Mouse (Mus musculus) liver, embryonic 11.5 days (tissue): ENCODE data around the gene Vmn1r64. TPM values are rescaled to one million over a fixed set of nuclear protein-coding genes. Genes with fewer than 3 reads are reported as not detected.
"Not testable (repeated sequence)": the region's sequence is repeated elsewhere in the genome, so short reads cannot be mapped to it uniquely, and the experiment has no call there.

Source experiments
- ATAC-seq: fragments of 200-750 bp; cut with Nextera tagmentation; replicated peaks from 2 replicates; pipeline ENCODE4 v1.8.0; 2017; ENCODE audit warnings: moderate number of reproducible peaks, mild to moderate bottlenecking, moderate TSS enrichment, moderate library complexity; ENCODE audit not compliant: low FRiP score
- DNase-seq: peaks from one replicate; pipeline ENCODE4 v3.0.0-alpha.2; 2017; ENCODE audit warnings: low spot score
- H3K27ac ChIP-seq: fragments of 300-500 bp; sonication (generic); 2 replicates; pipeline ENCODE4 v1.5.1; 2014; ENCODE audit warnings: mild to moderate bottlenecking, low read depth, low read length, control low read depth
- H3K27me3 ChIP-seq: fragments of 300-500 bp; sonication (generic); replicated peaks from 2 replicates; pipeline ENCODE4 v1.6.1; 2014; ENCODE audit warnings: low read length, mixed read lengths; ENCODE audit not compliant: control insufficient read depth, insufficient read depth
- H3K36me3 ChIP-seq: fragments of 300-500 bp; sonication (generic); 2 replicates; pipeline ENCODE4 v1.6.1; 2014; ENCODE audit warnings: mild to moderate bottlenecking, low read length, moderate library complexity, mixed read lengths; ENCODE audit not compliant: control insufficient read depth, insufficient read depth
- H3K4me1 ChIP-seq: fragments of 300-500 bp; sonication (generic); replicated peaks from 2 replicates; pipeline ENCODE4 v1.6.1; 2014; ENCODE audit warnings: low read length, mixed read lengths; ENCODE audit not compliant: control insufficient read depth, insufficient read depth
- H3K4me2 ChIP-seq: fragments of 300-500 bp; sonication (generic); 2 replicates; pipeline ENCODE4 v1.6.1; 2014; ENCODE audit warnings: mild to moderate bottlenecking, control low read depth, moderate library complexity
- H3K4me3 ChIP-seq: fragments of 300-500 bp; sonication (generic); 2 replicates; pipeline ENCODE4 v1.5.1; 2014; ENCODE audit warnings: low read depth, low read length, control low read depth
- H3K9ac ChIP-seq: fragments of 300-500 bp; sonication (generic); 2 replicates; pipeline ENCODE4 v1.6.1; 2014; ENCODE audit warnings: low read depth, low read length, control low read depth
- H3K9me3 ChIP-seq: fragments of 300-500 bp; sonication (generic); 2 replicates; pipeline ENCODE4 v1.6.1; 2016; ENCODE audit warnings: low read length, inconsistent platforms, mixed read lengths; ENCODE audit not compliant: control insufficient read depth
- WGBS: fragments of 180-500 bp; shearing (Covaris S2); extraction: QIAGEN DNeasy Blood & Tissue Kit; methylation state at CpG from one replicate; pipeline ENCODE4 v1.1.7; 2014; 5-methylcytosine and 5-hydroxymethylcytosine counted together
- polyA plus RNA-seq: library from polyadenylated mRNA; unstranded; fragments of >200 nt; fragmentation: Nextera tagmentation; extraction: Ambion mirVana; gene quantifications from 2 replicates; pipeline ENCODE4 v1.2.1, GENCODE M21; 2014

The Vmn1r64 gene
- polyA plus RNA-seq: not detected in 2 replicates

- peaks cover 3% of the 10 kb centered on the region for H3K9me3 ChIP-seq
- DNase-seq: no peak
- H3K27ac ChIP-seq: no peak within 1 kb of the TSS
- H3K4me1 ChIP-seq: no peaks in the 10 kb centered on the region
- ATAC-seq: no peak
- no peaks in the 10 kb centered on the region for H3K36me3 ChIP-seq
- no peaks in the 10 kb centered on the region for H3K27me3 ChIP-seq
- no peak within 1 kb of the TSS for H3K4me3 ChIP-seq
- H3K9ac ChIP-seq: no peak within 1 kb of the TSS
- no peak within 1 kb of the TSS for H3K4me2 ChIP-seq
Observed at GRCm38 (mm10) chr7:5884442-5884841, at the start of gene Vmn1r64. Vmn1r64 (minus strand) TSS chr7:5884542.

- WGBS: 78% methylated on average over 4 of the region's 4 CpGs
- Histone ChIP-seq H3K27ac (no peak overlapping the region), H3K27me3 (no peaks in the 10 kb centered on the region), H3K4me3 (no peak overlapping the region), H3K4me1 (no peaks in the 10 kb centered on the region), H3K9me3 (peaks cover 5% of the 10 kb centered on the region), H3K4me2 (no peak overlapping the region), H3K36me3 (no peaks in the 10 kb centered on the region), H3K9ac (no peak overlapping the region)
- DNase-seq: no peak
- ATAC-seq: no peak
Observed at GRCm38 (mm10) chr7:5899238-5899637, 14.9 kb upstream of the Vmn1r64 start.

- not testable (repeated sequence) for ATAC-seq, H3K36me3 ChIP-seq, H3K9ac ChIP-seq, H3K4me2 ChIP-seq, H3K4me3 ChIP-seq, H3K4me1 ChIP-seq, H3K27me3 ChIP-seq, H3K27ac ChIP-seq, DNase-seq, H3K9me3 ChIP-seq
- 61% methylated on average over 2 of the region's 2 CpGs for WGBS
Observed at GRCm38 (mm10) chr7:5897245-5897644, 12.9 kb upstream of the Vmn1r64 start.

Other genes starting within 250 kb of the Vmn1r64 start
- not detected in 2 replicates for gene Vmn1r62, start 210.9 kb downstream of the Vmn1r64 start, polyA plus RNA-seq
- not detected in 2 replicates for gene Vmn1r63, start 79.1 kb downstream of the Vmn1r64 start, polyA plus RNA-seq
- not detected in 2 replicates for gene Vmn1r65, start 126.5 kb upstream of the Vmn1r64 start, polyA plus RNA-seq
- not detected in 2 replicates for gene Nlrp4c, start 160.6 kb upstream of the Vmn1r64 start, polyA plus RNA-seq